Mouse (Mus musculus): ENCODE results near the gene Plekha7. TPM values are rescaled to one million over a fixed set of nuclear protein-coding genes. Genes with fewer than 3 reads are reported as not detected.

The Plekha7 gene
- polyA plus RNA-seq, 1 experiment from 2014 or later = 25.7 TPM

- Histone ChIP-seq H3K4me2 (no peak overlapping the region), H3K27me3 (ENCODE audit: control insufficient read depth, insufficient read depth, low read length) (no peaks in the 10 kb centered on the region), H3K9ac (ENCODE audit: low read depth, low read length) (no peak overlapping the region), H3K27ac (ENCODE audit: low read depth, low read length) (no peak overlapping the region), H3K4me3 (ENCODE audit: low read depth, low read length) (no peak overlapping the region), H3K36me3 (ENCODE audit: control insufficient read depth, insufficient read depth, low read length) (peaks cover 4% of the 10 kb centered on the region; the same call in 1 of the 2 replicates), H3K9me3 (replicated peaks; ENCODE audit: control insufficient read depth, low read length) (no peaks in the 10 kb centered on the region), H3K4me1 (ENCODE audit: control insufficient read depth, insufficient read depth, low read length) (0 out of 2 replicates have a peak, but pooled peaks cover 9% of the 10 kb centered on the region)
- no peak for ATAC-seq (replicated peaks; ENCODE audit: insufficient number of reproducible peaks, low FRiP score, low TSS enrichment)
- WGBS (ENCODE audit: insufficient replicate concordance) = 75% methylated on average over 8 of the region's 8 CpGs
Observed at GRCm38 (mm10) chr7:116128286-116128685, 179.9 kb downstream of the Plekha7 start.

- H3K4me1 ChIP-seq (ENCODE audit: control insufficient read depth, insufficient read depth, low read length) = 0 out of 2 replicates have a peak, but pooled peaks cover 5% of the 10 kb centered on the region
- 79% methylated on average over 2 of the region's 2 CpGs for WGBS (ENCODE audit: insufficient replicate concordance)
- H3K4me2 ChIP-seq = no peak overlapping the region
- no peak overlapping the region for H3K4me3 ChIP-seq (ENCODE audit: low read depth, low read length)
- H3K9ac ChIP-seq (ENCODE audit: low read depth, low read length) = no peak overlapping the region
- H3K9me3 ChIP-seq (replicated peaks; ENCODE audit: control insufficient read depth, low read length) = no peaks in the 10 kb centered on the region
- H3K36me3 ChIP-seq (ENCODE audit: control insufficient read depth, insufficient read depth, low read length) = peaks cover 4% of the 10 kb centered on the region; the same call in 1 of the 2 replicates
- no peaks in the 10 kb centered on the region for H3K27me3 ChIP-seq (ENCODE audit: control insufficient read depth, insufficient read depth, low read length)
- ATAC-seq (replicated peaks; ENCODE audit: insufficient number of reproducible peaks, low FRiP score, low TSS enrichment) = peak; percentile 27; the same call in 1 of the 2 replicates
- no peak overlapping the region for H3K27ac ChIP-seq (ENCODE audit: low read depth, low read length)
Observed at GRCm38 (mm10) chr7:116127052-116127451, 181.1 kb downstream of the Plekha7 start.

DNA sequence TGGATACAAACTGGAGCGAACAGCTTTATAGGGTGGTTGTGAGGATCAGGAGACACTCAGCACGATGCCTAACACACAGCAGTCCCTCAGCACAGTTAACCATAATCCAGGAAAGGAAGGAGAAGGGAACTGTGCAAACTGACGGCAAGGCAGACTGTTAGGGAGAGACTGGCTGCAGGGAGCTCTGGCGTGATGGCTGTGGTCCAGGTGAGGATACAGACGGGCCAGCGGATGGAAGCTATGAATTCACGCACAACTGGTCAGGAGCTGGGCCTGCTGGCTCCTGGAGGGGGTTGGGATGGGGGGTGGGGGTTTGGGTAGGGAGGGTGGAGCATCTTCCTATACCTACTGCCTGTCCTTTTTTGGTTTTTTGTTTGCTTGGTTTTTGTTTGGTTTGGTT lies 182.5 kb downstream of the Plekha7 start:
- H3K9me3 ChIP-seq (replicated peaks; ENCODE audit: control insufficient read depth, low read length) = no peaks in the 10 kb centered on the region
- H3K4me1 ChIP-seq (ENCODE audit: control insufficient read depth, insufficient read depth, low read length) = no peaks in the 10 kb centered on the region
- no peak overlapping the region for H3K4me3 ChIP-seq (ENCODE audit: low read depth, low read length)
- peaks cover 4% of the 10 kb centered on the region; the same call in 1 of the 2 replicates for H3K36me3 ChIP-seq (ENCODE audit: control insufficient read depth, insufficient read depth, low read length)
- H3K9ac ChIP-seq (ENCODE audit: low read depth, low read length) = no peak overlapping the region
- no peak overlapping the region for H3K4me2 ChIP-seq
- ATAC-seq (replicated peaks; ENCODE audit: insufficient number of reproducible peaks, low FRiP score, low TSS enrichment) = no peak
- no peaks in the 10 kb centered on the region for H3K27me3 ChIP-seq (ENCODE audit: control insufficient read depth, insufficient read depth, low read length)
- H3K27ac ChIP-seq (ENCODE audit: low read depth, low read length) = no peak overlapping the region
- WGBS (ENCODE audit: insufficient replicate concordance) = 75% methylated on average over 7 of the region's 7 CpGs

DNA sequence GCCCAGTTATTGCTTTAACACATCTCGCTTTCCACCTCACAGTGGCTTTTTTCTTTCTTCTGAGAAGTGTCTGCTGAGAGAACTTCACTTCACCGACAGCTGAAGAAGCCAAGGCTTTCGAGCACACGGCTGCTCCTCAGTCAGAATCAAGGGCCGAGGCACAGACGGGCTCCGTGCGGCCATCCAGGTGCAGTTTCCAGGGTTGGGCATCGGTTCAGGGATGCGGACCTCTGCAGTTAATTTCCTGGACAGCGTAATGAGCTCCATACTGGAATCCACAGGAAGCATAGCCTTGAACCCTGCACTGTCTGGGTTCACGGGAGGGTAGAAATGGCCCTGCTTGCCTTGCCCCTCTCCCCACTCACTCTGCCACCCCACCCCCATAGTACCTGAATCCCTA lies 184.1 kb downstream of the Plekha7 start:
- peaks cover 4% of the 10 kb centered on the region; the same call in 1 of the 2 replicates for H3K36me3 ChIP-seq (ENCODE audit: control insufficient read depth, insufficient read depth, low read length)
- ATAC-seq (replicated peaks; ENCODE audit: insufficient number of reproducible peaks, low FRiP score, low TSS enrichment) = no peak
- WGBS (ENCODE audit: insufficient replicate concordance) = 83% methylated on average over 12 of the region's 12 CpGs

DNA sequence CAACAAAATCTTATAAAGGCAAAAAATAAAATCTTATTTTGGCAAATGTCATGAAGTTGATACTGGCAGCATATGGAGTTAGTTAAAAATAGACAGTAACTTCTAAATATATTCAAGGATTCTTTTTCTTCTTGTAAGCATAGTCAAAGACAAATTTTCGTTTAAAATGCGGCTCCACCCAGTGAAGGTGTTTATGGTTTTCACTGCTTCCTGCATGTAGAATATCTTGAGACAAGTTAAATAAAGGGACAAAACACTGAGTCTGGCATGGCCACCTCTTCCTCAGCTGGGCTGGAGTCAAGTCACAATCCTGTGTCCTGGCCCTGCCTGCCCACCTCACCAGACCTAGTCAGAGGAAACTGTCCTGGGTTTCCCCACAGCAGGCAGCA lies 184.6 kb downstream of the Plekha7 start:
- no peak overlapping the region for H3K4me3 ChIP-seq (ENCODE audit: low read depth, low read length)
- H3K27ac ChIP-seq (ENCODE audit: low read depth, low read length) = no peak overlapping the region
- peaks cover 2% of the 10 kb centered on the region; the same call in 1 of the 2 replicates for H3K9me3 ChIP-seq (replicated peaks; ENCODE audit: control insufficient read depth, low read length)
- peaks cover 4% of the 10 kb centered on the region; the same call in 1 of the 2 replicates for H3K36me3 ChIP-seq (ENCODE audit: control insufficient read depth, insufficient read depth, low read length)
- H3K4me1 ChIP-seq (ENCODE audit: control insufficient read depth, insufficient read depth, low read length) = no peaks in the 10 kb centered on the region
- H3K4me2 ChIP-seq = no peak overlapping the region
- ATAC-seq (replicated peaks; ENCODE audit: insufficient number of reproducible peaks, low FRiP score, low TSS enrichment) = no peak
- 88% methylated on average over 2 of the region's 2 CpGs for WGBS (ENCODE audit: insufficient replicate concordance)
- no peak overlapping the region for H3K9ac ChIP-seq (ENCODE audit: low read depth, low read length)
- H3K27me3 ChIP-seq (ENCODE audit: control insufficient read depth, insufficient read depth, low read length) = no peaks in the 10 kb centered on the region

More for the DNA sequence above, 184.1 kb downstream of the Plekha7 start:
- Histone ChIP-seq H3K4me3 (ENCODE audit: low read depth, low read length) (no peak overlapping the region), H3K4me1 (ENCODE audit: control insufficient read depth, insufficient read depth, low read length) (no peaks in the 10 kb centered on the region), H3K27ac (ENCODE audit: low read depth, low read length) (no peak overlapping the region), H3K9me3 (replicated peaks; ENCODE audit: control insufficient read depth, low read length) (peaks cover 2% of the 10 kb centered on the region; the same call in 1 of the 2 replicates), H3K4me2 (no peak overlapping the region), H3K9ac (ENCODE audit: low read depth, low read length) (no peak overlapping the region), H3K27me3 (ENCODE audit: control insufficient read depth, insufficient read depth, low read length) (no peaks in the 10 kb centered on the region)

- peaks cover 4% of the 10 kb centered on the region; the same call in 1 of the 2 replicates for H3K36me3 ChIP-seq (ENCODE audit: control insufficient read depth, insufficient read depth, low read length)
- no peak overlapping the region for H3K4me2 ChIP-seq
Observed at GRCm38 (mm10) chr7:116122981-116123596, 185.1 kb downstream of the Plekha7 start.

DNA sequence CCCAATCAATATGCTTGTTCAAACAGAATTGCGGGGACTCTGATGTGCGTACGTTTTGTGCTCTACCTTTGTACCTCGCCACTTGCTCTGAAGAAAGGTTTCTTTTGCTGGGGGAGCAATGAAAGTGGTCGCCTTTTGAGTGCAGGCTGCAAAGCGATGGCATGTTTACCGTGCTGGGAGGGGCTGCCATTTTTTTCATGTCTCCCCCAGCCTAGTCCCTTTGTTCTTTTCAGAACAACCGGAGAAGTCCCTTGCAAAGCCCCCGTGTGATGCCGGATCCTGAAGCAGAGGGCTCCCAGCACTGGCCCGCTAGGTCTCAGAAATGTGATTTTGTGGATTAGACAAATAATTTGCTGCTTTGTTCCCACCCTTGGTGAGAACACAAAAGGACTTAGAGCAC lies 187.0 kb downstream of the Plekha7 start:
- no peaks in the 10 kb centered on the region for H3K27me3 ChIP-seq (ENCODE audit: control insufficient read depth, insufficient read depth, low read length)
- H3K9me3 ChIP-seq (replicated peaks; ENCODE audit: control insufficient read depth, low read length) = peaks cover 2% of the 10 kb centered on the region; the same call in 1 of the 2 replicates
- WGBS (ENCODE audit: insufficient replicate concordance) = 75% methylated on average over 11 of the region's 11 CpGs
- H3K27ac ChIP-seq (ENCODE audit: low read depth, low read length) = no peak overlapping the region
- H3K4me3 ChIP-seq (ENCODE audit: low read depth, low read length) = no peak overlapping the region
- no peaks in the 10 kb centered on the region for H3K4me1 ChIP-seq (ENCODE audit: control insufficient read depth, insufficient read depth, low read length)
- no peak overlapping the region for H3K9ac ChIP-seq (ENCODE audit: low read depth, low read length)
- H3K4me2 ChIP-seq = no peak overlapping the region
- no peaks in the 10 kb centered on the region for H3K36me3 ChIP-seq (ENCODE audit: control insufficient read depth, insufficient read depth, low read length)
- ATAC-seq (replicated peaks; ENCODE audit: insufficient number of reproducible peaks, low FRiP score, low TSS enrichment) = no peak

More at GRCm38 (mm10) chr7:116122981-116123596, 185.1 kb downstream of the Plekha7 start:
- Histone ChIP-seq H3K27ac (ENCODE audit: low read depth, low read length) (no peak overlapping the region), H3K4me3 (ENCODE audit: low read depth, low read length) (no peak overlapping the region), H3K9me3 (replicated peaks; ENCODE audit: control insufficient read depth, low read length) (peaks cover 2% of the 10 kb centered on the region; the same call in 1 of the 2 replicates), H3K9ac (ENCODE audit: low read depth, low read length) (no peak overlapping the region), H3K27me3 (ENCODE audit: control insufficient read depth, insufficient read depth, low read length) (no peaks in the 10 kb centered on the region), H3K4me1 (ENCODE audit: control insufficient read depth, insufficient read depth, low read length) (no peaks in the 10 kb centered on the region)
- no peak for ATAC-seq (replicated peaks; ENCODE audit: insufficient number of reproducible peaks, low FRiP score, low TSS enrichment)
- 78% methylated on average over 13 of the region's 13 CpGs for WGBS (ENCODE audit: insufficient replicate concordance)

- ATAC-seq (replicated peaks; ENCODE audit: insufficient number of reproducible peaks, low FRiP score, low TSS enrichment) = no peak
- no peak overlapping the region for H3K4me2 ChIP-seq
- 88% methylated on average over 4 of the region's 4 CpGs for WGBS (ENCODE audit: insufficient replicate concordance)
- no peak overlapping the region for H3K27ac ChIP-seq (ENCODE audit: low read depth, low read length)
- H3K9me3 ChIP-seq (replicated peaks; ENCODE audit: control insufficient read depth, low read length) = peaks cover 2% of the 10 kb centered on the region; the same call in 1 of the 2 replicates
- no peaks in the 10 kb centered on the region for H3K36me3 ChIP-seq (ENCODE audit: control insufficient read depth, insufficient read depth, low read length)
- no peak overlapping the region for H3K4me3 ChIP-seq (ENCODE audit: low read depth, low read length)
- H3K9ac ChIP-seq (ENCODE audit: low read depth, low read length) = no peak overlapping the region
- no peaks in the 10 kb centered on the region for H3K4me1 ChIP-seq (ENCODE audit: control insufficient read depth, insufficient read depth, low read length)
- no peaks in the 10 kb centered on the region for H3K27me3 ChIP-seq (ENCODE audit: control insufficient read depth, insufficient read depth, low read length)
Observed at GRCm38 (mm10) chr7:116120737-116121136, 187.4 kb downstream of the Plekha7 start.
